Mouse (Mus musculus): ENCODE measurements around the gene Dnajc28.

The Dnajc28 gene

GRCm38 (mm10) chr16:91618511-91619501 is at the start of gene Dnajc28:
TSS of gene Dnajc28 (minus strand) at chr16:91619026.
- ChIA-PET CTCF (interaction anchor here in 2 of 4 experiments (0.6 kb wide), 4 partner anchors 18 to 267 kb away, joined by 3 to 10 read pairs (median 6); no protein-coding TSS in a partner anchor), POLR2A (interaction anchor here in 2 of 4 experiments (0.7 to 3.4 kb wide), 10 partner anchors 11 to 71 kb away, joined by 3 to 18 read pairs (median 3); partner anchors contain the start of genes Gart (in 2 of the 2) and Son (in 2 of the 2))

GRCm38 (mm10) chr16:91663795-91664194 is 45.0 kb upstream of the Dnajc28 start:
- POLR2A ChIA-PET: interaction anchor here in 3 of 4 experiments (0.6 to 18.0 kb wide), 17 partner anchors 7 to 164 kb away, joined by 3 to 333 read pairs (median 4); partner anchors contain the start of genes Son (in 3 of the 3) and Gart (in 2 of the 3)
- CTCF ChIA-PET: interaction anchor here in 1 of 4 experiments (0.7 kb wide), 1 partner anchor 39 kb away, joined by 3 read pairs; no protein-coding TSS in a partner anchor

- POLR2A ChIA-PET: interaction anchor here (0.6 to 18.0 kb wide), 22 partner anchors 8 to 1379 kb away, joined by 3 to 333 read pairs (median 4); partner anchors contain the start of genes Gart (in 3 of the 4), Son (in 3 of the 4) and Donson (in 2 of the 4)
- CTCF ChIA-PET: interaction anchor here in 2 of 4 experiments (0.8 to 1.7 kb wide), 2 partner anchors 17 to 790 kb away, joined by 3 read pairs; no protein-coding TSS in a partner anchor
Measured at GRCm38 (mm10) chr16:91662336-91662735, 43.5 kb upstream of the Dnajc28 start.

- CTCF ChIA-PET: interaction anchor here in 3 of 4 experiments (0.6 to 1.7 kb wide), 3 partner anchors 18 to 419 kb away, joined by 3 read pairs; no protein-coding TSS in a partner anchor
- POLR2A ChIA-PET: interaction anchor here (0.5 to 18.0 kb wide), 14 partner anchors 9 to 1378 kb away, joined by 3 to 333 read pairs (median 13); partner anchors contain the start of genes Gart (in 3 of the 4), Son (in 3 of the 4) and Donson (in 1 of the 4)
Measured at GRCm38 (mm10) chr16:91661397-91661796, 42.6 kb upstream of the Dnajc28 start.

- CTCF ChIA-PET: interaction anchor here in 1 of 4 experiments (0.6 kb wide), 1 partner anchor 19 kb away, joined by 3 read pairs; no protein-coding TSS in a partner anchor
- POLR2A ChIA-PET: interaction anchor here (0.6 to 18.0 kb wide), 17 partner anchors 4 to 81 kb away, joined by 3 to 333 read pairs (median 7); partner anchors contain the start of genes Son (in 4 of the 4) and Gart (in 2 of the 4)
Measured at GRCm38 (mm10) chr16:91659798-91660197, 41.0 kb upstream of the Dnajc28 start.

GRCm38 (mm10) chr16:91658471-91658870 is 39.6 kb upstream of the Dnajc28 start:
- ChIA-PET CTCF (no interaction called here), POLR2A (interaction anchor here in 3 of 4 experiments (0.8 to 18.0 kb wide), 7 partner anchors 5 to 28 kb away, joined by 3 to 333 read pairs (median 12); partner anchors contain the start of genes Son (in 3 of the 3) and Gart (in 2 of the 3))

- ChIA-PET CTCF (no interaction called here), POLR2A (interaction anchor here (0.7 to 18.0 kb wide), 22 partner anchors 4 to 723 kb away, joined by 3 to 333 read pairs (median 6); partner anchors contain the start of genes Gart (in 4 of the 4), Son (in 4 of the 4), Cfap298 (in 1 of the 4) and Donson (in 1 of the 4))
Measured at GRCm38 (mm10) chr16:91657285-91657684, 38.5 kb upstream of the Dnajc28 start.

GRCm38 (mm10) chr16:91655285-91655684 is 36.5 kb upstream of the Dnajc28 start:
- ChIA-PET CTCF (no interaction called here), POLR2A (interaction anchor here in 3 of 4 experiments (0.8 to 18.0 kb wide), 10 partner anchors 2 to 57 kb away, joined by 3 to 333 read pairs (median 8); partner anchors contain the start of genes Gart (in 3 of the 3), Son (in 3 of the 3) and Donson (in 1 of the 3))

- ChIA-PET POLR2A (interaction anchor here in 3 of 4 experiments (1.1 to 14.5 kb wide), 12 partner anchors 11 to 43 kb away, joined by 3 to 333 read pairs (median 6); partner anchors contain the start of genes Donson (in 2 of the 3) and Dnajc28 (in 1 of the 3)), CTCF (interaction anchor here in 1 of 4 experiments (0.7 kb wide), 1 partner anchor 24 kb away, joined by 3 read pairs; no protein-coding TSS in a partner anchor)
Measured at GRCm38 (mm10) chr16:91652191-91652590, 33.4 kb upstream of the Dnajc28 start.

GRCm38 (mm10) chr16:91649781-91650180 is 31.0 kb upstream of the Dnajc28 start:
- CTCF ChIA-PET: interaction anchor here in 1 of 4 experiments (0.7 kb wide), 1 partner anchor 167 kb away, joined by 7 read pairs; no protein-coding TSS in a partner anchor
- POLR2A ChIA-PET: interaction anchor here in 3 of 4 experiments (0.6 to 14.5 kb wide), 11 partner anchors 10 to 372 kb away, joined by 3 to 333 read pairs (median 5); partner anchors contain the start of genes Cryzl1 (in 1 of the 3) and Itsn1 (in 1 of the 3)

- POLR2A ChIA-PET: interaction anchor here in 2 of 4 experiments (0.7 to 14.5 kb wide), 8 partner anchors 10 to 372 kb away, joined by 3 to 333 read pairs (median 47); partner anchors contain the start of genes Cryzl1 (in 1 of the 2) and Itsn1 (in 1 of the 2)
- CTCF ChIA-PET: interaction anchor here in 1 of 4 experiments (0.6 kb wide), 1 partner anchor 289 kb away, joined by 3 read pairs; no protein-coding TSS in a partner anchor
Measured at GRCm38 (mm10) chr16:91649246-91649645, 30.4 kb upstream of the Dnajc28 start.

- CTCF ChIA-PET: interaction anchor here in 3 of 4 experiments (0.6 to 1.2 kb wide), 4 partner anchors 47 to 1381 kb away, joined by 3 to 5 read pairs (median 4); no protein-coding TSS in a partner anchor
- POLR2A ChIA-PET: interaction anchor here (0.5 to 14.5 kb wide), 103 partner anchors 8 to 1785 kb away, joined by 3 to 333 read pairs (median 6); partner anchors contain the start of genes Donson (in 4 of the 4), Itsn1 (in 3 of the 4), Cryzl1 (in 2 of the 4) and Dnajc28 (in 2 of the 4)
Measured at GRCm38 (mm10) chr16:91648220-91648550, 29.4 kb upstream of the Dnajc28 start.

- POLR2A ChIA-PET: interaction anchor here (0.5 to 14.5 kb wide), 165 partner anchors 8 to 1784 kb away, joined by 3 to 333 read pairs (median 5); partner anchors contain the start of genes Donson (in 4 of the 4), Ifnar1 (in 3 of the 4), Itsn1 (in 3 of the 4) and Cfap298 (in 2 of the 4)
- CTCF ChIA-PET: interaction anchor here in 3 of 4 experiments (0.6 to 1.2 kb wide), 6 partner anchors 47 to 1381 kb away, joined by 3 to 5 read pairs (median 3); no protein-coding TSS in a partner anchor
Measured at GRCm38 (mm10) chr16:91647461-91648219, 28.8 kb upstream of the Dnajc28 start, which contains the start of gene Son. TSS of gene Son (plus strand) at chr16:91647506.

- CTCF ChIA-PET: interaction anchor here in 2 of 4 experiments (0.8 to 1.2 kb wide), 2 partner anchors 48 to 238 kb away, joined by 3 to 4 read pairs; no protein-coding TSS in a partner anchor
Measured at GRCm38 (mm10) chr16:91646681-91647419, 28.0 kb upstream of the Dnajc28 start, which contains the start of gene Gart. TSS of gene Gart (minus strand) at chr16:91646952.

GRCm38 (mm10) chr16:91645995-91646602 is 27.3 kb upstream of the Dnajc28 start:
- CTCF ChIA-PET: no interaction called here
- POLR2A ChIA-PET: interaction anchor here (0.6 to 14.5 kb wide), 70 partner anchors 7 to 537 kb away, joined by 3 to 333 read pairs (median 8); partner anchors contain the start of genes Dnajc28 (in 2 of the 4), Donson (in 2 of the 4), Tmem50b (in 2 of the 4) and Cryzl1 (in 1 of the 4)

More at GRCm38 (mm10) chr16:91646681-91647419, 28.0 kb upstream of the Dnajc28 start, which contains the start of gene Gart:
- POLR2A ChIA-PET: interaction anchor here (0.5 to 14.5 kb wide), 146 partner anchors 7 to 1362 kb away, joined by 3 to 333 read pairs (median 5); partner anchors contain the start of genes Donson (in 4 of the 4), Ifnar1 (in 3 of the 4), Itsn1 (in 3 of the 4) and Cfap298 (in 2 of the 4)

Data from embryonic stem cell, embryonic (primary cell).